Mouse (Mus musculus) neural tube, embryonic 13.5 days (tissue): Measurements from ENCODE around the gene Tmtc4. TPM values are rescaled to one million over a fixed set of nuclear protein-coding genes. Genes with fewer than 3 reads are reported as not detected.

Experiments
- ATAC-seq: fragments of 200-750 bp; cut with Nextera tagmentation; 2 replicates; pipeline ENCODE4 v1.8.0; 2017; ENCODE audit warnings: low read depth, mild to moderate bottlenecking, moderate TSS enrichment, moderate library complexity
- H3K27ac ChIP-seq: fragments of 300-500 bp; sonication (generic); replicated peaks from 2 replicates; pipeline ENCODE4 v1.5.1; 2015; ENCODE audit warnings: moderate library complexity, mild to moderate bottlenecking, inconsistent platforms
- H3K27me3 ChIP-seq: fragments of 300-500 bp; sonication (generic); 2 replicates; pipeline ENCODE4 v1.6.1; 2015; ENCODE audit warnings: mild to moderate bottlenecking, inconsistent platforms
- H3K36me3 ChIP-seq: fragments of 300-500 bp; sonication (generic); 2 replicates; pipeline ENCODE4 v1.6.1; 2015; ENCODE audit warnings: mild to moderate bottlenecking, inconsistent platforms
- H3K4me1 ChIP-seq: fragments of 300-500 bp; sonication (generic); replicated peaks from 2 replicates; pipeline ENCODE4 v1.6.1; 2015; ENCODE audit warnings: inconsistent platforms
- H3K4me2 ChIP-seq: fragments of 300-500 bp; sonication (generic); 2 replicates; pipeline ENCODE4 v1.6.1; 2015; ENCODE audit warnings: inconsistent platforms, mild to moderate bottlenecking, moderate library complexity
- H3K4me3 ChIP-seq: fragments of 300-500 bp; sonication (generic); 2 replicates; pipeline ENCODE4 v1.5.1; 2015; ENCODE audit warnings: mild to moderate bottlenecking, inconsistent platforms
- H3K9ac ChIP-seq: fragments of 300-500 bp; sonication (generic); 2 replicates; pipeline ENCODE4 v1.6.1; 2015; ENCODE audit warnings: moderate library complexity, mild to moderate bottlenecking, inconsistent platforms
- H3K9me3 ChIP-seq: fragments of 300-500 bp; sonication (generic); 2 replicates; pipeline ENCODE4 v1.6.1; 2016; ENCODE audit warnings: inconsistent platforms
- WGBS: fragments of 180-500 bp; shearing (Covaris S2); methylation state at CpG from one replicate; pipeline ENCODE4 v1.1.7; 2015; 5-methylcytosine and 5-hydroxymethylcytosine counted together
- polyA plus RNA-seq: library from polyadenylated mRNA; unstranded; fragments of >200 nt; fragmentation: Nextera tagmentation; extraction: Ambion mirVana; gene quantifications from 2 replicates; pipeline ENCODE4 v1.2.1, GENCODE M21; 2015

Gene Tmtc4
- polyA plus RNA-seq, 1 experiment from 2014 or later = 57.0 TPM

- H3K9me3 ChIP-seq = no peaks in the 10 kb centered on the region
- ATAC-seq = no peak
- no peak overlapping the region for H3K4me2 ChIP-seq
- peaks cover 11% of the 10 kb centered on the region; the same call in 1 of the 2 replicates for H3K4me1 ChIP-seq
- no peak overlapping the region for H3K4me3 ChIP-seq
- H3K27me3 ChIP-seq = no peaks in the 10 kb centered on the region
- H3K27ac ChIP-seq = no peak overlapping the region
- no peaks in the 10 kb centered on the region for H3K36me3 ChIP-seq
- no peak overlapping the region for H3K9ac ChIP-seq
These were observed 85.3 kb downstream of the Tmtc4 start for GRCm38 (mm10) chr14:122898550-122898949.

- Histone ChIP-seq H3K27ac (no peak overlapping the region), H3K4me1 (0 out of 2 replicates have a peak, but pooled peaks cover 5% of the 10 kb centered on the region), H3K9me3 (no peaks in the 10 kb centered on the region), H3K9ac (no peak overlapping the region), H3K36me3 (peaks cover 11% of the 10 kb centered on the region; the same call in 1 of the 2 replicates), H3K4me3 (no peak overlapping the region), H3K27me3 (no peaks in the 10 kb centered on the region), H3K4me2 (no peak overlapping the region)
- no peak for ATAC-seq
- 97% methylated on average over 1 of the region's 1 CpGs for WGBS
These were observed 87.7 kb downstream of the Tmtc4 start for GRCm38 (mm10) chr14:122896106-122896505.

GRCm38 (mm10) chr14:122891470-122891968 lies 92.3 kb downstream of the Tmtc4 start:
- no peak for ATAC-seq
- WGBS = 91% methylated on average over 12 of the region's 12 CpGs
- no peak overlapping the region for H3K27ac ChIP-seq

GRCm38 (mm10) chr14:122888480-122888872 lies 95.4 kb downstream of the Tmtc4 start:
- Histone ChIP-seq H3K4me2 (no peak overlapping the region), H3K27ac (no peak overlapping the region), H3K4me3 (no peak overlapping the region), H3K9me3 (no peaks in the 10 kb centered on the region), H3K4me1 (peaks cover 13% of the 10 kb centered on the region), H3K36me3 (peaks cover 11% of the 10 kb centered on the region; the same call in 1 of the 2 replicates), H3K9ac (no peak overlapping the region), H3K27me3 (no peaks in the 10 kb centered on the region)
- ATAC-seq = no peak
- 97% methylated on average over 1 of the region's 1 CpGs for WGBS

More at GRCm38 (mm10) chr14:122891470-122891968, 92.3 kb downstream of the Tmtc4 start:
- Histone ChIP-seq H3K36me3 (peaks cover 11% of the 10 kb centered on the region; the same call in 1 of the 2 replicates), H3K4me1 (0 out of 2 replicates have a peak, but pooled peaks cover 5% of the 10 kb centered on the region), H3K4me3 (no peak overlapping the region), H3K9ac (no peak overlapping the region), H3K27me3 (no peaks in the 10 kb centered on the region), H3K9me3 (no peaks in the 10 kb centered on the region), H3K4me2 (no peak overlapping the region)

- H3K27me3 ChIP-seq = no peaks in the 10 kb centered on the region
- no peak overlapping the region for H3K9ac ChIP-seq
- H3K4me1 ChIP-seq = peaks cover 19% of the 10 kb centered on the region
- H3K36me3 ChIP-seq = peaks cover 11% of the 10 kb centered on the region; the same call in 1 of the 2 replicates
- ATAC-seq = no peak
- no peaks in the 10 kb centered on the region for H3K9me3 ChIP-seq
- no peak overlapping the region for H3K27ac ChIP-seq
- H3K4me2 ChIP-seq = no peak overlapping the region
- 84% methylated on average over 3 of the region's 3 CpGs for WGBS
- H3K4me3 ChIP-seq = no peak overlapping the region
These were observed 95.9 kb downstream of the Tmtc4 start for GRCm38 (mm10) chr14:122887702-122888479.

GRCm38 (mm10) chr14:122887278-122887677 lies 96.6 kb downstream of the Tmtc4 start:
- no peak overlapping the region for H3K4me3 ChIP-seq
- H3K27me3 ChIP-seq = no peaks in the 10 kb centered on the region
- H3K27ac ChIP-seq = no peak overlapping the region
- ATAC-seq = no peak
- 97% methylated on average over 1 of the region's 1 CpGs for WGBS
- no peaks in the 10 kb centered on the region for H3K9me3 ChIP-seq
- H3K4me1 ChIP-seq = peaks cover 25% of the 10 kb centered on the region
- no peak overlapping the region for H3K9ac ChIP-seq
- H3K4me2 ChIP-seq = no peak overlapping the region
- peaks cover 11% of the 10 kb centered on the region; the same call in 1 of the 2 replicates for H3K36me3 ChIP-seq

GRCm38 (mm10) chr14:122885893-122886292 lies 97.9 kb downstream of the Tmtc4 start:
- no peak overlapping the region for H3K4me3 ChIP-seq
- peaks cover 32% of the 10 kb centered on the region for H3K4me1 ChIP-seq
- H3K9me3 ChIP-seq = no peaks in the 10 kb centered on the region
- H3K36me3 ChIP-seq = no peaks in the 10 kb centered on the region
- H3K9ac ChIP-seq = no peak overlapping the region
- ATAC-seq = no peak
- no peaks in the 10 kb centered on the region for H3K27me3 ChIP-seq
- WGBS = 88% methylated on average over 7 of the region's 7 CpGs
- H3K4me2 ChIP-seq = no peak overlapping the region
- H3K27ac ChIP-seq = no peak overlapping the region

GRCm38 (mm10) chr14:122883821-122884584 lies 99.8 kb downstream of the Tmtc4 start:
- 48% methylated on average over 10 of the region's 10 CpGs for WGBS
- Histone ChIP-seq H3K4me3 (no peak overlapping the region), H3K36me3 (no peaks in the 10 kb centered on the region), H3K27ac (peak overlapping the region; percentile 72; the same call in 1 of the 2 replicates), H3K9ac (peak overlapping the region; percentile 1; the same call in 1 of the 2 replicates), H3K4me2 (no peak overlapping the region), H3K9me3 (no peaks in the 10 kb centered on the region), H3K4me1 (peaks cover 39% of the 10 kb centered on the region), H3K27me3 (0 out of 2 replicates have a peak, but pooled peaks cover 5% of the 10 kb centered on the region)
- ATAC-seq = peak; percentile 74

- no peaks in the 10 kb centered on the region for H3K36me3 ChIP-seq
- ATAC-seq = peak; percentile 17; the same call in 1 of the 2 replicates
- H3K9ac ChIP-seq = no peak overlapping the region
- H3K4me1 ChIP-seq = peaks cover 39% of the 10 kb centered on the region
- H3K27me3 ChIP-seq = peaks cover 9% of the 10 kb centered on the region; the same call in 1 of the 2 replicates
- peak overlapping the region; percentile 72 for H3K27ac ChIP-seq
- no peaks in the 10 kb centered on the region for H3K9me3 ChIP-seq
- WGBS = 45% methylated on average over 4 of the region's 4 CpGs
- no peak overlapping the region for H3K4me3 ChIP-seq
- H3K4me2 ChIP-seq = no peak overlapping the region
These were observed 100.4 kb downstream of the Tmtc4 start for GRCm38 (mm10) chr14:122883410-122883806.

GRCm38 (mm10) chr14:122882795-122883409 lies 100.9 kb downstream of the Tmtc4 start:
- H3K27me3 ChIP-seq = peaks cover 11% of the 10 kb centered on the region; the same call in 1 of the 2 replicates
- H3K27ac ChIP-seq = peak overlapping the region; percentile 72
- H3K36me3 ChIP-seq = no peaks in the 10 kb centered on the region
- no peak overlapping the region for H3K4me3 ChIP-seq
- H3K9me3 ChIP-seq = no peaks in the 10 kb centered on the region
- ATAC-seq = peak; percentile 72
- H3K9ac ChIP-seq = no peak overlapping the region
- 47% methylated on average over 7 of the region's 7 CpGs for WGBS
- H3K4me2 ChIP-seq = no peak overlapping the region
- peaks cover 39% of the 10 kb centered on the region for H3K4me1 ChIP-seq

GRCm38 (mm10) chr14:122882201-122882639 lies 101.6 kb downstream of the Tmtc4 start:
- H3K27ac ChIP-seq = peak overlapping the region; percentile 72
- WGBS = 33% methylated on average over 9 of the region's 9 CpGs
- H3K4me3 ChIP-seq = no peak overlapping the region
- H3K9me3 ChIP-seq = no peaks in the 10 kb centered on the region
- no peaks in the 10 kb centered on the region for H3K36me3 ChIP-seq
- no peak overlapping the region for H3K4me2 ChIP-seq
- ATAC-seq = peak; percentile 61; the same call in 1 of the 2 replicates
- peaks cover 11% of the 10 kb centered on the region; the same call in 1 of the 2 replicates for H3K27me3 ChIP-seq
- H3K4me1 ChIP-seq = peaks cover 34% of the 10 kb centered on the region
- peak overlapping the region; percentile 17; the same call in 1 of the 2 replicates for H3K9ac ChIP-seq
